Mouse (Mus musculus) testis, adult 2 months (tissue): ENCODE results near the gene Cd163. TPM values are rescaled to one million over a fixed set of nuclear protein-coding genes. Genes with fewer than 3 reads are reported as not detected.

ENCODE experiments used
- H3K27ac ChIP-seq: fragments of 200-500 bp; 2 replicates; pipeline ENCODE4 v1.5.1; 2012; ENCODE audit warnings: low read depth, low read length; ENCODE audit not compliant: control insufficient read depth, insufficient read depth
- H3K27me3 ChIP-seq: fragments of 200-500 bp; 2 replicates; pipeline ENCODE4 v1.6.1; 2012; ENCODE audit warnings: mild to moderate bottlenecking, low read length, moderate library complexity; ENCODE audit not compliant: control insufficient read depth, insufficient read depth
- H3K36me3 ChIP-seq: fragments of 200-500 bp; 2 replicates; pipeline ENCODE4 v1.6.1; 2012; ENCODE audit warnings: mild to moderate bottlenecking, low read length; ENCODE audit not compliant: control insufficient read depth, insufficient read depth
- H3K4me1 ChIP-seq: fragments of 200-500 bp; 2 replicates; pipeline ENCODE4 v1.6.1; 2012; ENCODE audit warnings: low read length; ENCODE audit not compliant: control insufficient read depth, insufficient read depth
- H3K4me3 ChIP-seq: fragments of 200-500 bp; 2 replicates; pipeline ENCODE4 v1.5.1; 2012; ENCODE audit warnings: low read depth, mild to moderate bottlenecking, low read length, moderate library complexity, mixed read lengths; ENCODE audit not compliant: control insufficient read depth
- CTCF ChIP-seq: fragments of 200-500 bp; IDR thresholded peaks from 2 replicates; pipeline ENCODE4 v1.5.1; 2012; ENCODE audit warnings: low read depth, mild to moderate bottlenecking, inconsistent platforms, low read length, moderate library complexity; ENCODE audit not compliant: control insufficient read depth, insufficient read depth, insufficient replicate concordance
- POLR2A ChIP-seq: fragments of 200-500 bp; IDR thresholded peaks from 2 replicates; pipeline ENCODE4 v1.6.1; 2012; ENCODE audit warnings: low read depth, mild to moderate bottlenecking, inconsistent platforms, low read length, moderate library complexity; ENCODE audit not compliant: control insufficient read depth
- polyA plus RNA-seq: library from polyadenylated mRNA; depleted of rRNA; stranded (reverse); fragments of >200 nt; gene quantifications from 2 replicates; pipeline ENCODE4 v1.2.3, GENCODE M21; 2012

Cd163 gene
- polyA plus RNA-seq, 1 experiment: 0.16 TPM

- TF ChIP-seq POLR2A (no peak), CTCF (no peak)
- H3K4me3 ChIP-seq: no peak overlapping the region
- no peak overlapping the region for H3K27ac ChIP-seq
- H3K27me3 ChIP-seq: no peaks in the 10 kb centered on the region
- H3K4me1 ChIP-seq: no peaks in the 10 kb centered on the region
- no peaks in the 10 kb centered on the region for H3K36me3 ChIP-seq
These were observed 24.0 kb downstream of the Cd163 start for GRCm38 (mm10) chr6:124328394-124328991.

DNA sequence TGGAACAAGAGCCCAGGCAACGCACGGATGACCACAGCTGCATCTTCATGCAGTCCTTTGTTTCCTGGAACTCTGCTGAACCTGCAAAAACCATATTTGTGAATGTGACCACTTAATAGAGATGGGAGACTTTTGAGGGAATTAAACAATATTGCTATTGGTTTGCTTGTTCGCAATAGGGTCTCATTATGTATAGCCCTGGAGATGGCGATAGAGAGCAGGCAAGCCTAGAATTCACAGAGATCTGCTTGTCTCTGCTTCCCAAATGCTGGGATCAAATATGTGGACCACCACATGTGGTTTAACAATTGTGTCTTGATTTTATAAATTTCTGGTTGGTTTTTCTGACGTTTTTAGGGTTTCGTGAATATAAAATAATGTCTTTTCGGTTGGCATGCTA lies 25.2 kb downstream of the Cd163 start:
- TF ChIP-seq CTCF (no peak), POLR2A (no peak)
- no peaks in the 10 kb centered on the region for H3K36me3 ChIP-seq
- H3K27ac ChIP-seq: no peak overlapping the region
- H3K27me3 ChIP-seq: no peaks in the 10 kb centered on the region
- no peaks in the 10 kb centered on the region for H3K4me1 ChIP-seq
- no peak overlapping the region for H3K4me3 ChIP-seq

DNA sequence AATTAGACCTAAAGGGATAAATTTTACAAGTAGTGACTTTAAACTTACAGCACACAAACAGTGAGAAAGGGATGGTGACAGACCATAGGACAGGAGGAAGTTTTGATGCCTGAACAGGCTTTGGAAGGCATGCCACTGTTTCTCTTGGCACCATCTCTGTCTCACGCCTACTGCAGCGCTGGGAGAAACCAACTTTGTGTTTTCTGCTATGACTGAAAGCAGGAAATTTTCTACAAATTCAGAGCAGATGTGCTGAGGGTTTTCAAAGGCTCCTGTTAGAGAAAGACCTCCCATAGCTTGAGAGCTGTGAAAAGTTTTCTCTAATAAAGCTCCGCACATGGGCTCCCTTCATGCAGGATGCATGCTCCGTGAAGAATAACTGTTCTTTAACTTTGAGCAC lies 40.6 kb downstream of the Cd163 start:
- Histone ChIP-seq H3K36me3 (no peaks in the 10 kb centered on the region), H3K27ac (no peak overlapping the region), H3K4me3 (no peak overlapping the region), H3K4me1 (no peaks in the 10 kb centered on the region), H3K27me3 (no peaks in the 10 kb centered on the region)
- TF ChIP-seq POLR2A (no peak), CTCF (no peak)

GRCm38 (mm10) chr6:124346613-124347012 lies 42.2 kb downstream of the Cd163 start:
- H3K4me1 ChIP-seq: no peaks in the 10 kb centered on the region
- TF ChIP-seq POLR2A (no peak), CTCF (no peak)
- no peaks in the 10 kb centered on the region for H3K36me3 ChIP-seq
- H3K27ac ChIP-seq: no peak overlapping the region
- no peak overlapping the region for H3K4me3 ChIP-seq
- H3K27me3 ChIP-seq: no peaks in the 10 kb centered on the region

- H3K4me1 ChIP-seq: no peaks in the 10 kb centered on the region
- no peak overlapping the region for H3K27ac ChIP-seq
- no peaks in the 10 kb centered on the region for H3K36me3 ChIP-seq
- no peak for TF ChIP-seq CTCF
- no peak for TF ChIP-seq POLR2A
- H3K27me3 ChIP-seq: no peaks in the 10 kb centered on the region
- no peak overlapping the region for H3K4me3 ChIP-seq
These were observed 48.8 kb downstream of the Cd163 start for GRCm38 (mm10) chr6:124353246-124353645.

- H3K4me3 ChIP-seq: no peak overlapping the region
- no peaks in the 10 kb centered on the region for H3K27me3 ChIP-seq
- TF ChIP-seq CTCF (no peak), POLR2A (no peak)
- H3K36me3 ChIP-seq: no peaks in the 10 kb centered on the region
- H3K27ac ChIP-seq: no peak overlapping the region
- no peaks in the 10 kb centered on the region for H3K4me1 ChIP-seq
These were observed 54.5 kb downstream of the Cd163 start for GRCm38 (mm10) chr6:124358953-124359352.

GRCm38 (mm10) chr6:124360549-124360948 lies 56.1 kb downstream of the Cd163 start:
- Histone ChIP-seq H3K27ac (no peak overlapping the region), H3K4me3 (no peak overlapping the region), H3K36me3 (no peaks in the 10 kb centered on the region), H3K27me3 (no peaks in the 10 kb centered on the region), H3K4me1 (no peaks in the 10 kb centered on the region; the same call in 1 of the 2 replicates)
- TF ChIP-seq POLR2A: no peak
- TF ChIP-seq CTCF: no peak
